Mouse (Mus musculus) ES-E14 (cell line): Measurements from ENCODE around the gene Sae1. TPM values are rescaled to one million over a fixed set of nuclear protein-coding genes. Genes with fewer than 3 reads are reported as not detected.

ENCODE experiments used
- DNase-seq: peaks from one replicate; pipeline ENCODE4 v3.0.0-alpha.2; 2013; ENCODE audit warnings: low read depth, low spot score
- H3K27ac ChIP-seq: 2 replicates; pipeline ENCODE4 v1.5.1; 2012; ENCODE audit warnings: low read depth, mild to moderate bottlenecking, low read length, moderate library complexity, mixed read lengths; ENCODE audit not compliant: poor library complexity, insufficient read depth, severe bottlenecking
- H3K36me3 ChIP-seq: 2 replicates; pipeline ENCODE4 v1.6.1; 2012; ENCODE audit warnings: mild to moderate bottlenecking, low read length, moderate library complexity, mixed read lengths; ENCODE audit not compliant: control insufficient read depth, poor library complexity, insufficient read depth, severe bottlenecking
- H3K4me1 ChIP-seq, 2 experiments: fragments of 150-350 bp in 1 of 2; sonication (generic) in 1 of 2; 2 replicates each; pipeline ENCODE4 v1.6.1; 2012; ENCODE audit warnings: low read length in 2 of 2, mild to moderate bottlenecking in 1 of 2, mixed read lengths in 1 of 2; ENCODE audit not compliant: control insufficient read depth in 2 of 2, insufficient read depth in 2 of 2, poor library complexity in 1 of 2
- H3K4me3 ChIP-seq, 2 experiments: fragments of 150-350 bp in 1 of 2; sonication (generic) in 1 of 2; 2 replicates each; pipeline ENCODE4 v1.5.1; 2012; ENCODE audit warnings: low read length in 2 of 2, low read depth in 1 of 2, mild to moderate bottlenecking in 1 of 2, mixed read lengths in 1 of 2; ENCODE audit not compliant: insufficient read depth in 1 of 2, poor library complexity in 1 of 2, severe bottlenecking in 1 of 2
- H3K9ac ChIP-seq: 2 replicates; pipeline ENCODE4 v1.6.1; 2012; ENCODE audit warnings: low read depth, mild to moderate bottlenecking, low read length, mixed read lengths; ENCODE audit not compliant: poor library complexity, insufficient read depth, severe bottlenecking
- H3K9me3 ChIP-seq: fragments of 150-350 bp; sonication (generic); 2 replicates; pipeline ENCODE4 v1.6.1; 2012; ENCODE audit warnings: low read depth, mild to moderate bottlenecking, low read length; ENCODE audit not compliant: control insufficient read depth, insufficient read depth
- CHD2 ChIP-seq: IDR thresholded peaks from 2 replicates; pipeline ENCODE4 v1.6.1; 2014; ENCODE audit warnings: mild to moderate bottlenecking, low read depth, low read length, inconsistent platforms
- HCFC1 ChIP-seq: IDR thresholded peaks from 2 replicates; pipeline ENCODE4 v1.6.1; 2012; ENCODE audit warnings: low read length, inconsistent platforms, borderline replicate concordance; ENCODE audit not compliant: insufficient read depth
- MAFK ChIP-seq: IDR thresholded peaks from 2 replicates; pipeline ENCODE4 v1.6.1; 2014; ENCODE audit warnings: mild to moderate bottlenecking, low read depth, low read length, inconsistent platforms; ENCODE audit not compliant: insufficient read depth
- ZC3H11A ChIP-seq: IDR thresholded peaks from 2 replicates; pipeline ENCODE4 v1.6.1; 2012; ENCODE audit warnings: low read depth, mild to moderate bottlenecking, inconsistent platforms, low read length, borderline replicate concordance
- ZNF384 ChIP-seq: IDR thresholded peaks from 2 replicates; pipeline ENCODE4 v1.6.1; 2012; ENCODE audit warnings: low read depth, low read length, inconsistent platforms
- in situ Hi-C, 2 experiments: fragments of 600-800 bp; cut with MboI; formaldehyde crosslinking; loops; one replicate each; pipeline ENCODE4 v1.15.1; 2025; ENCODE audit warnings: low sequenced_read_pairs in 2 of 2, inconsistent platforms in 1 of 2; ENCODE audit not compliant: unreplicated experiment in 2 of 2
- total RNA-seq: library from RNA; depleted of rRNA; stranded (reverse); fragments of 300-350 nt; gene quantifications from 2 replicates; pipeline ENCODE4 v1.2.3, GENCODE M21; 2012

Sae1 gene
- total RNA-seq, 1 experiment: 213 TPM

- peaks cover 15% of the 10 kb centered on the region for H3K36me3 ChIP-seq
These were observed 101.3 kb downstream of the Sae1 start, which contains the start of gene Ccdc9 for GRCm38 (mm10) chr7:16286026-16286961. Gene Ccdc9 (minus strand): TSS chr7:16286795.

GRCm38 (mm10) chr7:16285450-16286025 is 102.1 kb downstream of the Sae1 start:
- Histone ChIP-seq H3K9ac (no peak overlapping the region), H3K4me1 (peaks cover 0 to 6% of the 10 kb centered on the region in 2 experiments; a peak in 2 of 4 replicates), H3K27ac (peak overlapping the region; percentile 47), H3K4me3 (peak overlapping the region; percentile 68 to 94), H3K36me3 (peaks cover 20% of the 10 kb centered on the region), H3K9me3 (no peaks in the 10 kb centered on the region)
- in situ Hi-C loops: no loop called here
- TF ChIP-seq ZC3H11A (no peak), HCFC1 (0 out of 2 replicates have a peak, but pooled peaks have one; percentile 56)
- peak; percentile 88 for DNase-seq

More at GRCm38 (mm10) chr7:16286026-16286961, 101.3 kb downstream of the Sae1 start, which contains the start of gene Ccdc9:
- Histone ChIP-seq H3K9me3 (no peaks in the 10 kb centered on the region), H3K9ac (peak within 1 kb of the TSS; percentile 92), H3K27ac (peak within 1 kb of the TSS; percentile 99), H3K4me1 (peaks cover 0 to 6% of the 10 kb centered on the region in 2 experiments; a peak in 2 of 4 replicates), H3K4me3 (peak within 1 kb of the TSS; percentile 86 to 94)
- TF ChIP-seq CHD2 (no peak), HCFC1 (0 out of 2 replicates have a peak, but pooled peaks have one; percentile 42)
- peak; percentile 100 for DNase-seq
- in situ Hi-C loops: no loop called here

DNA sequence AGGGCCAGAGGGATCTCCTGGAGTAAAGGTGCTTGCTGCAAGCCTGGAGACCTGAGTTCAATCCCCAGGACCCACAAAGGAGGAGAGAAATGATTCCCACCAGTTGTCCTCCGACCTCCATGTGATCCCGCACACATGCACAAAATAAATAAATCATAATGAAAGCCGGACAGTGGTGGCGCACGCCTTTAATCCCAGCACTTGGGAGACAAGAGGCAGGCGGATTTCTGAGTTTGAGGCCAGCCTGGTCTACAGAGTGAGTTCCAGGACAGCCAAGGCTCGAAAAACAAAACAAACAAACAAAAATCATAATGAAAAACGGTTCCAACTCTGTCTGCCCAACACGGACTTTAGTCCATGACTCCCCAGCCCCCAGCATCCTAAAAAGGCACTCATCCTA is 102.7 kb downstream of the Sae1 start:
- peaks cover 20% of the 10 kb centered on the region for H3K36me3 ChIP-seq
- H3K4me1 ChIP-seq: peaks cover 0 to 6% of the 10 kb centered on the region in 2 experiments; a peak in 2 of 4 replicates
- H3K9ac ChIP-seq: no peak overlapping the region
- no peak overlapping the region for H3K27ac ChIP-seq
- in situ Hi-C loops: no loop called here
- DNase-seq: no peak
- TF ChIP-seq CHD2: no peak
- no peak for TF ChIP-seq HCFC1
- no peak for TF ChIP-seq ZNF384
- no peak for TF ChIP-seq MAFK
- no peak for TF ChIP-seq ZC3H11A
- H3K9me3 ChIP-seq: no peaks in the 10 kb centered on the region
- peak overlapping the region; percentile 68 to 94 for H3K4me3 ChIP-seq

GRCm38 (mm10) chr7:16284001-16284400 is 103.6 kb downstream of the Sae1 start:
- Histone ChIP-seq H3K4me3 (no peak overlapping the region), H3K36me3 (peaks cover 20% of the 10 kb centered on the region), H3K27ac (no peak overlapping the region), H3K4me1 (peaks cover 0 to 6% of the 10 kb centered on the region in 2 experiments; a peak in 2 of 4 replicates), H3K9ac (no peak overlapping the region), H3K9me3 (no peaks in the 10 kb centered on the region)
- in situ Hi-C loops: no loop called here
- TF ChIP-seq HCFC1 (no peak), MAFK (no peak), CHD2 (no peak), ZC3H11A (no peak), ZNF384 (no peak)
- DNase-seq: no peak
